9 mouse cellular contexts compared by ENCODE assay signal in the genomic region with DNA sequence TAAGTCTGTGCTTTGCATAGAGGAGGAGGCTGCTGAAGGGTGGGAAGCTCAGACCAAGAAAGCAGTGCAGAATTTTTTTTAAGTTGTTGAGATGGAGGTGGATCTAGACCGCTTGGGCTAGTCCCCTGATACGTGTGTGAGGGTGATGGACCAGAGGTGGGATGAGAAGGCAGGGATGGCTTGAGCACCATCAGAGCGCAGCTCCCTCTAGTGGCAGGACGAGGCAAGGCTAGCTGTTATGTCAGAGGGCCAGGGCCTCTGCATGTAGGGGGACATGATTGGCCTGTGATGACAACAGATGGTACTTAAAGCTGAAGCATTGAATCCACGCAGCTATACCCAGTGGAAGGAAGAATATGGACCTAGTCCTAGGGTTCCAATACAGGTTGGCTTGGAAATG. TPM values are rescaled to one million over a fixed set of nuclear protein-coding genes. Genes with fewer than 3 reads are reported as not detected.
DNase-seq lines count a peak whose midpoint lies in the region; ATAC-seq and TF ChIP-seq lines count a peak whose summit lies in the region.
"Had no signal": no experiment of that assay in that cellular context is flagged by ENCODE, and none has a peak within 500 bp of the region (broad histone marks: within the 10 kb centered on the region; RNA-seq: fewer than 3 reads in every experiment).

No protein-coding gene starts in this region.

- peak; percentile 61 for TF ChIP-seq CTCF in left cerebral cortex, adult 2 months (IDR thresholded peaks at IDR 0.05)

- H3K27ac ChIP-seq in left cerebral cortex, adult 2 months: no peak overlapping the region
- H3K27ac ChIP-seq in forebrain, embryonic 13.5 days: no peak overlapping the region

- ATAC-seq in forebrain, embryonic 13.5 days: no peak

- H3K9me3 ChIP-seq in forebrain, embryonic 13.5 days (replicated peaks): no peaks in the 10 kb centered on the region

- intact Hi-C loops in left cerebral cortex, adult 2 months (cut with DNase I): loop anchor here (5.0 kb wide), 1 partner anchor 82 kb away; no protein-coding TSS in a partner anchor
- intact Hi-C loops in left cerebral cortex, postnatal 25 days (cut with DNase I): loop anchor here (10.0 kb wide), 1 partner anchor 255 kb away; no protein-coding TSS in a partner anchor

- no peaks in the 10 kb centered on the region for H3K27me3 ChIP-seq in forebrain, embryonic 13.5 days

- H3K9ac ChIP-seq in forebrain, embryonic 13.5 days: no peak overlapping the region

- no peak overlapping the region for H3K4me3 ChIP-seq in left cerebral cortex, adult 2 months
- no peak overlapping the region for H3K4me3 ChIP-seq in forebrain, embryonic 13.5 days
- H3K4me3 ChIP-seq: myocyte had no signal

- WGBS in forebrain, embryonic 13.5 days: 54% methylated on average over 5 of the region's 5 CpGs

- H3K4me2 ChIP-seq in forebrain, embryonic 13.5 days: no peak overlapping the region

- no peak for DNase-seq in left cerebral cortex, adult 2 months (ENCODE audit: extremely low spot score in 1 of 2, low spot score in 2 of 2)
- DNase-seq in left cerebral cortex, postnatal 25 days (ENCODE audit: low spot score in 2 of 2): no peak
- peak; percentile 7 for DNase-seq in MEL-GATA-1-ER (ENCODE audit: extremely low read depth, low read depth)
- DNase-seq in c-Kit-negative CD71-positive TER-119-positive erythroid progenitor cells, embryonic 14.5 days (ENCODE audit: low read depth, low spot score): peak; percentile 51
- DNase-seq in kidney, postnatal 36 days: peak; percentile 44 to 81
- DNase-seq in retina, embryonic 14.5 days (ENCODE audit: low spot score): peak; percentile 52
- no peak for DNase-seq in layer of hippocampus, adult 9-11 months

- H3K36me3 ChIP-seq in forebrain, embryonic 13.5 days (ENCODE audit: poor library complexity, severe bottlenecking): 0 out of 2 replicates have a peak, but pooled peaks cover 4% of the 10 kb centered on the region

- no peaks in the 10 kb centered on the region for H3K4me1 ChIP-seq in forebrain, embryonic 13.5 days

RNA-seq across cellular contexts. Expression of a gene that starts 7.6 kb away (rescaled TPM):
- 10 to 100 TPM; 28.9 to 30.1 TPM for total RNA-seq in left cerebral cortex, adult 2 months (2021)
- total RNA-seq in left cerebral cortex, postnatal 25 days (2021): 10 to 100 TPM; 29.5 to 32.6 TPM
- polyA plus RNA-seq in forebrain, embryonic 13.5 days (2015; fragmentation: Nextera tagmentation; extraction: Ambion mirVana): 46.5 and 52.1 TPM in 2 replicates

Comparison
In these comparisons a context has a peak if more than half of its experiments do, and no peak if none do; other contexts are left out.
1. DNase-seq: peak in MEL-GATA-1-ER (single experiment), c-Kit-negative CD71-positive TER-119-positive erythroid progenitor cells, embryonic 14.5 days (single experiment), kidney, postnatal 36 days (2 of 2) and retina, embryonic 14.5 days (single experiment); none in left cerebral cortex, adult 2 months (0 of 2), left cerebral cortex, postnatal 25 days (0 of 2) and layer of hippocampus, adult 9-11 months (single experiment).